Mouse (Mus musculus) layer of hippocampus, adult 8-10 months (tissue): Measurements from ENCODE around the gene Ddx39b. TPM values are rescaled to one million over a fixed set of nuclear protein-coding genes. Genes with fewer than 3 reads are reported as not detected.

Experiments used
- microRNA-seq, 2 experiments: library from miRNA; unstranded; fragments of <30 nt; microRNA quantifications; one replicate each; pipeline ENCODE4 v1.2.0; 2022
- total RNA-seq, 4 experiments: library from RNA; stranded (reverse); gene quantifications; 2 replicates each; pipeline ENCODE4 v1.2.4; 2022

Gene Ddx39b
- total RNA-seq, 4 experiments from 2014 or later: 216 to 231 (median 222) TPM

Small RNA genes within 50 kb of the gene (microRNA-seq; reads per million reads assigned to microRNA genes)
- gene Mir6973a: 0 reads per million in 2 experiments
- 0 to 0.51 reads per million in 2 experiments for gene Mir6974
- 1.8 to 2.2 reads per million in 2 experiments for gene Mir6975
- gene Mir8094: 0 reads per million in 2 experiments

Other genes starting within 250 kb of the Ddx39b start
- gene Vars, start 240.8 kb upstream of the Ddx39b start, total RNA-seq: 10 to 100 TPM; 49.9 to 58.8 (median 51.3) TPM
- under 1 TPM; 0.14 to 0.90 (median 0.56) TPM for gene Vwa7, start 225.2 kb upstream of the Ddx39b start, total RNA-seq
- under 1 TPM in 2 of 4 experiments, not detected in 2; 0.76 to 0.95 TPM for gene Sapcd1, start 213.7 kb upstream of the Ddx39b start, total RNA-seq
- gene Msh5, start 195.0 kb upstream of the Ddx39b start, total RNA-seq: 1 to 10 TPM; 1.1 to 2.1 (median 1.4) TPM
- 10 to 100 TPM in 2 of 4 experiments, 1 to 10 TPM in 2; 9.2 to 27.8 (median 15.9) TPM for gene Clic1, start 191.8 kb upstream of the Ddx39b start, total RNA-seq
- gene Ddah2, start 182.7 kb upstream of the Ddx39b start, total RNA-seq: 10 to 100 TPM in 3 of 4 experiments, 1 to 10 TPM in 1; 8.8 to 20.3 (median 14.9) TPM
- not detected for gene Ly6g6c, start 176.4 kb upstream of the Ddx39b start, total RNA-seq
- under 1 TPM in 1 of 4 experiments, not detected in 3; 0.48 TPM for gene Mpig6b, start 175.6 kb upstream of the Ddx39b start, total RNA-seq
- 1 to 10 TPM; 4.6 to 7.1 (median 5.6) TPM for gene Ly6g6e, start 164.8 kb upstream of the Ddx39b start, total RNA-seq
- gene Ly6g6d, start 163.7 kb upstream of the Ddx39b start, total RNA-seq: 1 to 10 TPM; 1.4 to 2.9 (median 2.2) TPM
- gene Ly6g6f, start 156.1 kb upstream of the Ddx39b start, total RNA-seq: 1 to 10 TPM in 1 of 4 experiments, under 1 TPM in 2, not detected in 1; 0.41 to 1.0 (median 0.89) TPM
- gene Abhd16a, start 152.5 kb upstream of the Ddx39b start, total RNA-seq: 100 to 1,000 TPM in 3 of 4 experiments, 10 to 100 TPM in 1; 96.2 to 115 (median 106) TPM
- gene Ly6g5c, start 133.5 kb upstream of the Ddx39b start, total RNA-seq: not detected
- gene Ly6g5b, start 126.3 kb upstream of the Ddx39b start, total RNA-seq: under 1 TPM; 0.27 to 0.83 (median 0.63) TPM
- 10 to 100 TPM; 17.6 to 19.2 (median 18.0) TPM for gene Gpank1, start 120.3 kb upstream of the Ddx39b start, total RNA-seq
- 100 to 1,000 TPM; 176 to 194 (median 189) TPM for gene Csnk2b, start 119.7 kb upstream of the Ddx39b start, total RNA-seq
- 10 to 100 TPM; 27.6 to 31.6 (median 30.9) TPM for gene D17H6S53E, start 115.4 kb upstream of the Ddx39b start, total RNA-seq
- not detected for gene Apom, start 109.7 kb upstream of the Ddx39b start, total RNA-seq
- gene Bag6, start 106.6 kb upstream of the Ddx39b start, total RNA-seq: 100 to 1,000 TPM; 291 to 311 (median 298) TPM
- gene Prrc2a, start 76.8 kb upstream of the Ddx39b start, total RNA-seq: 100 to 1,000 TPM; 302 to 328 (median 308) TPM
- gene Aif1, start 65.7 kb upstream of the Ddx39b start, total RNA-seq: 10 to 100 TPM in 2 of 4 experiments, 1 to 10 TPM in 2; 6.3 to 45.4 (median 25.7) TPM
- gene Lst1, start 53.3 kb upstream of the Ddx39b start, total RNA-seq: 10 to 100 TPM in 1 of 4 experiments, 1 to 10 TPM in 3; 5.0 to 13.2 (median 7.1) TPM
- gene Ltb, start 47.3 kb upstream of the Ddx39b start, total RNA-seq: 1 to 10 TPM in 1 of 4 experiments, under 1 TPM in 3; 0.53 to 1.4 (median 0.71) TPM
- under 1 TPM in 1 of 4 experiments, not detected in 3; 0.29 TPM for gene Tnf, start 39.7 kb upstream of the Ddx39b start, total RNA-seq
- gene Lta, start 36.4 kb upstream of the Ddx39b start, total RNA-seq: under 1 TPM; 0.32 to 0.89 (median 0.67) TPM
- gene Gm16181, start 20.9 kb upstream of the Ddx39b start, total RNA-seq: not detected
- gene Atp6v1g2, start 8.1 kb upstream of the Ddx39b start, total RNA-seq: 100 to 1,000 TPM; 592 to 630 (median 612) TPM
- gene Nfkbil1, start 6.0 kb upstream of the Ddx39b start, total RNA-seq: 10 to 100 TPM; 12.9 to 16.4 (median 14.9) TPM
- gene H2-D1, start 21.0 kb downstream of the Ddx39b start, total RNA-seq: 100 to 1,000 TPM in 2 of 4 experiments, 10 to 100 TPM in 2; 23.2 to 135 (median 64.4) TPM
- 1 to 10 TPM in 2 of 4 experiments, under 1 TPM in 2; 0.85 to 2.5 (median 1.2) TPM for gene H2-Q1, start 78.7 kb downstream of the Ddx39b start, total RNA-seq
- gene H2-Q2, start 100.5 kb downstream of the Ddx39b start, total RNA-seq: 1 to 10 TPM in 1 of 4 experiments, under 1 TPM in 2, not detected in 1; 0.64 to 2.6 (median 0.81) TPM
- 10 to 100 TPM in 2 of 4 experiments, 1 to 10 TPM in 2; 2.5 to 10.6 (median 6.7) TPM for gene H2-Q4, start 137.9 kb downstream of the Ddx39b start, total RNA-seq
- gene H2-Q6, start 183.1 kb downstream of the Ddx39b start, total RNA-seq: 1 to 10 TPM in 2 of 4 experiments, under 1 TPM in 2; 0.47 to 2.4 (median 1.3) TPM
- 1 to 10 TPM in 2 of 4 experiments, under 1 TPM in 2; 0.41 to 3.2 (median 1.5) TPM for gene H2-Q7, start 197.4 kb downstream of the Ddx39b start, total RNA-seq
- under 1 TPM in 3 of 4 experiments, not detected in 1; 0.12 to 0.64 (median 0.56) TPM for gene H2-Q10, start 228.3 kb downstream of the Ddx39b start, total RNA-seq